Mouse (Mus musculus) lung, adult 2 months (tissue): Measurements from ENCODE around the gene Map2k2.

Source experiments
- CTCF ChIP-seq: fragments of 200-500 bp; IDR thresholded peaks from 2 replicates; pipeline ENCODE4 v1.5.1; 2011; ENCODE audit warnings: mild to moderate bottlenecking, low read length, control low read depth; ENCODE audit not compliant: insufficient read depth
- POLR2A ChIP-seq: fragments of 200-500 bp; IDR thresholded peaks from 2 replicates; pipeline ENCODE4 v1.6.1; 2011; ENCODE audit warnings: low read depth, mild to moderate bottlenecking, control low read depth, low read length, borderline replicate concordance; ENCODE audit errors: extremely low read depth

- no peak for TF ChIP-seq CTCF
- peak; percentile 31; the same call in 1 of the 2 replicates for TF ChIP-seq POLR2A
These were observed 32.5 kb downstream of the Map2k2 start for GRCm38 (mm10) chr10:81138131-81138782.
